Mouse (Mus musculus): Measurements from ENCODE around the gene Glul. TPM values are rescaled to one million over a fixed set of nuclear protein-coding genes. Genes with fewer than 3 reads are reported as not detected.

Gene Glul
- polyA plus RNA-seq, 1 experiment from 2014 or later = 143 TPM

DNA sequence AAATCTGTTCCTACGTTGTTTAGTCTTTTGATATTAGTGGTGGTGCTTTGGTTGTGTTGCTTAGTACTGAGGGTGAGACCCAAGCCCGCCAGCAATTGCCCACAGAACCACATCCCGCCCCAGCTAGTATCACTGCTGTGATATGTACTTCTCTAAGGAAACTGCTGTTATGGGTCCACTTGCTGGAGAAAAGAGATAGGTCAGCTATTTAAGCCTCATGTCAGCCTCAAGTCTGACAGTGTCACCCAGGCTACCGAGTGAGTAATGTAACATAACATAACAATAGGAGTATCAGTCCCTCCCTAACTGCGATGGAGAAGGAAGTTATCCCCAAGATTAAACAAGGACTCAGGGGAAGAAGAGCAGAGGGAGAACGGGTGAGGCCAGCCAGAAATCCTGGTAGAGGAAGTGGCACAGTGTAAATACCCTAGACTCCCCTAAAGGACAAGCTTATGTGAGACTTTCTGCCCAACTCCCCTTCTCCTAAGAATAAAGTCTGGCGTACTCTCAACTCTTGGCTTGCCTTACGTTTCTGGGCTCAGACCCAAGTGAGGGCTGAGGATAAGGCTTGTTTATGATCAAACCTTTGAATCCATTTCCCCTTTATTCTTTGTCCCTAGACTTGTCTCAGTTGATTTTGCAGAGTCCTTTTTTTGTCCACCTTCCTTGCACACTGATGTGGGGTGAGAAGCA is 5.4 kb upstream of the Glul start:
- no peak overlapping the region for H3K27ac ChIP-seq (ENCODE audit: low read length)
- 35% methylated on average over 8 of the region's 8 CpGs for WGBS (ENCODE audit: insufficient replicate concordance)
- no peaks in the 10 kb centered on the region for H3K9me3 ChIP-seq (replicated peaks; ENCODE audit: control insufficient read depth, low read length)
- ATAC-seq (ENCODE audit: low read depth) = no peak
- no peaks in the 10 kb centered on the region for H3K27me3 ChIP-seq (ENCODE audit: control insufficient read depth, insufficient read depth, low read depth, low read length)
- no peak overlapping the region for H3K4me3 ChIP-seq (ENCODE audit: low read depth, low read length)
- no peaks in the 10 kb centered on the region for H3K36me3 ChIP-seq (ENCODE audit: control insufficient read depth, insufficient read depth)
- no peak overlapping the region for H3K4me2 ChIP-seq (ENCODE audit: low read depth, low read length)
- no peak overlapping the region for H3K9ac ChIP-seq (ENCODE audit: low read depth, low read length)
- H3K4me1 ChIP-seq (ENCODE audit: control insufficient read depth, low read depth, low read length) = peaks cover 19% of the 10 kb centered on the region

GRCm38 (mm10) chr1:153894979-153895378 is 4.8 kb upstream of the Glul start:
- Histone ChIP-seq H3K36me3 (ENCODE audit: control insufficient read depth, insufficient read depth) (no peaks in the 10 kb centered on the region), H3K27me3 (ENCODE audit: control insufficient read depth, insufficient read depth, low read depth, low read length) (no peaks in the 10 kb centered on the region), H3K4me1 (ENCODE audit: control insufficient read depth, low read depth, low read length) (peaks cover 20% of the 10 kb centered on the region), H3K9me3 (replicated peaks; ENCODE audit: control insufficient read depth, low read length) (no peaks in the 10 kb centered on the region), H3K4me2 (ENCODE audit: low read depth, low read length) (no peak overlapping the region), H3K4me3 (ENCODE audit: low read depth, low read length) (no peak overlapping the region), H3K9ac (ENCODE audit: low read depth, low read length) (no peak overlapping the region), H3K27ac (ENCODE audit: low read length) (no peak overlapping the region)
- peak; percentile 20 for ATAC-seq (ENCODE audit: low read depth)
- WGBS (ENCODE audit: insufficient replicate concordance) = 25% methylated on average over 5 of the region's 5 CpGs

GRCm38 (mm10) chr1:153897196-153897595 is 2.5 kb upstream of the Glul start:
- 64% methylated on average over 8 of the region's 8 CpGs for WGBS (ENCODE audit: insufficient replicate concordance)
- H3K9me3 ChIP-seq (replicated peaks; ENCODE audit: control insufficient read depth, low read length) = no peaks in the 10 kb centered on the region
- no peak overlapping the region for H3K27ac ChIP-seq (ENCODE audit: low read length)
- no peak overlapping the region for H3K4me3 ChIP-seq (ENCODE audit: low read depth, low read length)
- no peak for ATAC-seq (ENCODE audit: low read depth)
- no peak overlapping the region for H3K4me2 ChIP-seq (ENCODE audit: low read depth, low read length)
- H3K9ac ChIP-seq (ENCODE audit: low read depth, low read length) = no peak overlapping the region
- no peaks in the 10 kb centered on the region for H3K27me3 ChIP-seq (ENCODE audit: control insufficient read depth, insufficient read depth, low read depth, low read length)
- H3K4me1 ChIP-seq (ENCODE audit: control insufficient read depth, low read depth, low read length) = peaks cover 25% of the 10 kb centered on the region
- no peaks in the 10 kb centered on the region for H3K36me3 ChIP-seq (ENCODE audit: control insufficient read depth, insufficient read depth)

- 17% methylated on average over 21 of the region's 22 CpGs for WGBS (ENCODE audit: insufficient replicate concordance)
- Histone ChIP-seq H3K27ac (ENCODE audit: low read length) (peak overlapping the region; percentile 100), H3K27me3 (ENCODE audit: control insufficient read depth, insufficient read depth, low read depth, low read length) (no peaks in the 10 kb centered on the region), H3K36me3 (ENCODE audit: control insufficient read depth, insufficient read depth) (peaks cover 16% of the 10 kb centered on the region), H3K4me1 (ENCODE audit: control insufficient read depth, low read depth, low read length) (peaks cover 33% of the 10 kb centered on the region), H3K9ac (ENCODE audit: low read depth, low read length) (peak overlapping the region; percentile 97), H3K4me3 (ENCODE audit: low read depth, low read length) (peak overlapping the region; percentile 95), H3K4me2 (ENCODE audit: low read depth, low read length) (peak overlapping the region; percentile 89), H3K9me3 (replicated peaks; ENCODE audit: control insufficient read depth, low read length) (no peaks in the 10 kb centered on the region)
- no peak for ATAC-seq (ENCODE audit: low read depth)
Observed at GRCm38 (mm10) chr1:153898989-153899730, 584 bp upstream of the Glul start.

- under 1% methylated on average over 36 of the region's 36 CpGs for WGBS (ENCODE audit: insufficient replicate concordance)
- H3K36me3 ChIP-seq (ENCODE audit: control insufficient read depth, insufficient read depth) = peaks cover 29% of the 10 kb centered on the region
- H3K4me2 ChIP-seq (ENCODE audit: low read depth, low read length) = peak overlapping the region; percentile 89
- H3K9me3 ChIP-seq (replicated peaks; ENCODE audit: control insufficient read depth, low read length) = no peaks in the 10 kb centered on the region
- H3K27ac ChIP-seq (ENCODE audit: low read length) = peak overlapping the region; percentile 100
- peak; percentile 23 for ATAC-seq (ENCODE audit: low read depth)
- peaks cover 32% of the 10 kb centered on the region for H3K4me1 ChIP-seq (ENCODE audit: control insufficient read depth, low read depth, low read length)
- H3K27me3 ChIP-seq (ENCODE audit: control insufficient read depth, insufficient read depth, low read depth, low read length) = no peaks in the 10 kb centered on the region
- H3K4me3 ChIP-seq (ENCODE audit: low read depth, low read length) = peak overlapping the region; percentile 95
- peak overlapping the region; percentile 97 for H3K9ac ChIP-seq (ENCODE audit: low read depth, low read length)
Observed at GRCm38 (mm10) chr1:153900381-153900780, 637 bp downstream of the Glul start.

DNA sequence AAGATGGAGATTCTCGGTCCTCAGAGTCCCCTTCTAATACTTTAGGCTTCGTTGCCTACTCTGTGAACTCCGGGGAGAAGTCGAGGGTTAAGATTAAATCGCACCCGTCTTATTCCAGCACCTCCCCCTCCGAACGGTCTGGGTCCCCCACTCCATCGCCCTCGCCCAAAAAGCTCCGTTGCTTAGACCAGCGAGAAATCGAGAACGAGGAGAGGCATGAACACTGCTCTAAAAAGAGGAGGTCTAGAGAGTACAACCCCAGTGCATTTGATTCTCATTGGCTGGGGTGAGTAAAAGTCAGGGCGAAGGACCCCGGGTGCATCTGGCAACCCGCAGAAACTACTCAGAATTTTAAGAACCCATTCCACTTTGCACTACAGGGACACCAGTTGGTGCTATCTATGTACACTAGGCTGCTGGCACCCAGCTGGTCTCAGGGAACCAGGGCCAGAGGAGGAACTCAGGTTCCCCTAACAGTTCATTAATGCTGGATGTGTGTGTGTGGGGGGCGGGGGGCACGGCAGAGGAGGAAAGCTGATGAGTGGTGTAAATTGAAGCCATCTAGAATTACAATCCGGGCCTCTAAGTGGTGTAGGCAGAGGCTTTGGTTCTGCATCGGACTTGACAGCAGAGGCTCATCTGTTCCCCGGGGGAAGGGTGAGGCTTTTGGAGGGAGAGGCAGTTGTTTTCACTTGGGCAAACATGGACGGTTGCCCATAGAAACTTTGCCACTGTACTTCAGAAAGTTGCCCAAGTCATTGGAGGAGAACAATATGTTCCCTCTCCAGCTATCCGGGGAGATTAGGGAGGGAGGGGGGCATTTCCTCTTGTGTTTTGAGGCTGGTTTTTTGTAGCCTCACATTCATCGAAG is 1.4 kb downstream of the Glul start:
- WGBS (ENCODE audit: insufficient replicate concordance) = 1% methylated on average over 25 of the region's 25 CpGs
- Histone ChIP-seq H3K4me2 (ENCODE audit: low read depth, low read length) (peak overlapping the region; percentile 89), H3K36me3 (ENCODE audit: control insufficient read depth, insufficient read depth) (peaks cover 33% of the 10 kb centered on the region), H3K4me1 (ENCODE audit: control insufficient read depth, low read depth, low read length) (peaks cover 31% of the 10 kb centered on the region), H3K27me3 (ENCODE audit: control insufficient read depth, insufficient read depth, low read depth, low read length) (no peaks in the 10 kb centered on the region), H3K9ac (ENCODE audit: low read depth, low read length) (peak overlapping the region; percentile 97), H3K4me3 (ENCODE audit: low read depth, low read length) (peak overlapping the region; percentile 95), H3K27ac (ENCODE audit: low read length) (peak overlapping the region; percentile 100), H3K9me3 (replicated peaks; ENCODE audit: control insufficient read depth, low read length) (no peaks in the 10 kb centered on the region)
- ATAC-seq (ENCODE audit: low read depth) = no peak

GRCm38 (mm10) chr1:153903006-153903405 is 3.3 kb downstream of the Glul start:
- no peak overlapping the region for H3K9ac ChIP-seq (ENCODE audit: low read depth, low read length)
- 88% methylated on average over 13 of the region's 13 CpGs for WGBS (ENCODE audit: insufficient replicate concordance)

GRCm38 (mm10) chr1:153904236-153904635 is 4.5 kb downstream of the Glul start:
- Histone ChIP-seq H3K4me2 (ENCODE audit: low read depth, low read length) (no peak overlapping the region), H3K9me3 (replicated peaks; ENCODE audit: control insufficient read depth, low read length) (no peaks in the 10 kb centered on the region), H3K9ac (ENCODE audit: low read depth, low read length) (no peak overlapping the region), H3K27ac (ENCODE audit: low read length) (no peak overlapping the region), H3K36me3 (ENCODE audit: control insufficient read depth, insufficient read depth) (peaks cover 61% of the 10 kb centered on the region), H3K27me3 (ENCODE audit: control insufficient read depth, insufficient read depth, low read depth, low read length) (no peaks in the 10 kb centered on the region), H3K4me3 (ENCODE audit: low read depth, low read length) (no peak overlapping the region), H3K4me1 (ENCODE audit: control insufficient read depth, low read depth, low read length) (peaks cover 20% of the 10 kb centered on the region)
- no peak for ATAC-seq (ENCODE audit: low read depth)
- 91% methylated on average over 14 of the region's 14 CpGs for WGBS (ENCODE audit: insufficient replicate concordance)

More at GRCm38 (mm10) chr1:153903006-153903405, 3.3 kb downstream of the Glul start:
- no peak for ATAC-seq (ENCODE audit: low read depth)
- Histone ChIP-seq H3K4me3 (ENCODE audit: low read depth, low read length) (no peak overlapping the region), H3K4me1 (ENCODE audit: control insufficient read depth, low read depth, low read length) (peaks cover 27% of the 10 kb centered on the region), H3K36me3 (ENCODE audit: control insufficient read depth, insufficient read depth) (peaks cover 52% of the 10 kb centered on the region), H3K27me3 (ENCODE audit: control insufficient read depth, insufficient read depth, low read depth, low read length) (no peaks in the 10 kb centered on the region), H3K9me3 (replicated peaks; ENCODE audit: control insufficient read depth, low read length) (no peaks in the 10 kb centered on the region), H3K4me2 (ENCODE audit: low read depth, low read length) (no peak overlapping the region), H3K27ac (ENCODE audit: low read length) (no peak overlapping the region)

Measured in liver, embryonic 16.5 days (tissue).